Mouse (Mus musculus): ENCODE results near the gene Dnajb2. TPM values are rescaled to one million over a fixed set of nuclear protein-coding genes. Genes with fewer than 3 reads are reported as not detected.

Dnajb2 gene
- polyA plus RNA-seq, 2 experiments: 12.5 to 21.1 TPM

- TF ChIP-seq EP300 (IDR thresholded peaks at IDR 0.05; ENCODE audit: low read depth) (no peak), CTCF (IDR thresholded peaks at IDR 0.05; ENCODE audit: low read depth) (no peak)
- WGBS (ENCODE audit: insufficient replicate concordance): 27% methylated on average over 6 of the region's 6 CpGs
- no peak overlapping the region for H3K9ac ChIP-seq (replicated peaks)
- H3K27me3 ChIP-seq (ENCODE audit: control insufficient read depth, insufficient read depth, low read length): peaks cover 15% of the 10 kb centered on the region
- H3K36me3 ChIP-seq (replicated peaks; ENCODE audit: control insufficient read depth, insufficient read depth, low read depth): no peaks in the 10 kb centered on the region
- no peak for ATAC-seq (ENCODE audit: insufficient read depth)
- no peak for DNase-seq (ENCODE audit: low read depth in 3 of 3, low spot score in 3 of 3)
- no peak overlapping the region for H3K4me3 ChIP-seq (ENCODE audit: insufficient read depth in 1 of 2, low read depth in 2 of 2, low read length in 2 of 2)
- no peak overlapping the region for H3K27ac ChIP-seq
- no peaks in the 10 kb centered on the region for H3K9me3 ChIP-seq (ENCODE audit: control insufficient read depth, low read length)
- H3K4me1 ChIP-seq (replicated peaks; ENCODE audit: control insufficient read depth in 2 of 2, insufficient read depth in 2 of 2, low read length in 1 of 2): peaks cover 5 to 19% of the 10 kb centered on the region in 2 experiments; a peak in 3 of 4 replicates
- H3K4me2 ChIP-seq (ENCODE audit: low read depth): no peak overlapping the region
These were observed 12.7 kb upstream of the Dnajb2 start for GRCm38 (mm10) chr1:75223532-75223931.

- H3K4me1 ChIP-seq (replicated peaks; ENCODE audit: control insufficient read depth in 2 of 2, insufficient read depth in 2 of 2, low read length in 1 of 2): peaks cover 17 to 36% of the 10 kb centered on the region in 2 experiments
- no peak overlapping the region for H3K4me2 ChIP-seq (ENCODE audit: low read depth)
- WGBS (ENCODE audit: insufficient replicate concordance): 22% methylated on average over 3 of the region's 3 CpGs
These were observed 10.7 kb upstream of the Dnajb2 start for GRCm38 (mm10) chr1:75225473-75225872.

GRCm38 (mm10) chr1:75226138-75226537 is 10.1 kb upstream of the Dnajb2 start:
- H3K9ac ChIP-seq (replicated peaks): no peak overlapping the region
- no peak overlapping the region for H3K4me2 ChIP-seq (ENCODE audit: low read depth)
- H3K4me1 ChIP-seq (replicated peaks; ENCODE audit: control insufficient read depth in 2 of 2, insufficient read depth in 2 of 2, low read length in 1 of 2): peaks cover 21 to 42% of the 10 kb centered on the region in 2 experiments
- TF ChIP-seq CTCF (IDR thresholded peaks at IDR 0.05; ENCODE audit: low read depth): no peak
- TF ChIP-seq EP300 (IDR thresholded peaks at IDR 0.05; ENCODE audit: low read depth): no peak
- no peaks in the 10 kb centered on the region for H3K36me3 ChIP-seq (replicated peaks; ENCODE audit: control insufficient read depth, insufficient read depth, low read depth)
- 42% methylated on average over 2 of the region's 2 CpGs for WGBS (ENCODE audit: insufficient replicate concordance)
- no peaks in the 10 kb centered on the region for H3K9me3 ChIP-seq (ENCODE audit: control insufficient read depth, low read length)
- ATAC-seq (ENCODE audit: insufficient read depth) (no peak), DNase-seq (ENCODE audit: low read depth in 3 of 3, low spot score in 3 of 3) (no peak)
- no peaks in the 10 kb centered on the region for H3K27me3 ChIP-seq (ENCODE audit: control insufficient read depth, insufficient read depth, low read length)
- no peak overlapping the region for H3K4me3 ChIP-seq (ENCODE audit: insufficient read depth in 1 of 2, low read depth in 2 of 2, low read length in 2 of 2)
- no peak overlapping the region for H3K27ac ChIP-seq

More at GRCm38 (mm10) chr1:75225473-75225872, 10.7 kb upstream of the Dnajb2 start:
- no peak for ATAC-seq (ENCODE audit: insufficient read depth)
- Histone ChIP-seq H3K9me3 (ENCODE audit: control insufficient read depth, low read length) (no peaks in the 10 kb centered on the region), H3K27ac (no peak overlapping the region), H3K4me3 (ENCODE audit: insufficient read depth in 1 of 2, low read depth in 2 of 2, low read length in 2 of 2) (no peak overlapping the region), H3K9ac (replicated peaks) (no peak overlapping the region), H3K27me3 (ENCODE audit: control insufficient read depth, insufficient read depth, low read length) (peaks cover 5% of the 10 kb centered on the region), H3K36me3 (replicated peaks; ENCODE audit: control insufficient read depth, insufficient read depth, low read depth) (no peaks in the 10 kb centered on the region)
- DNase-seq (ENCODE audit: low read depth in 3 of 3, low spot score in 3 of 3): no peak
- no peak for TF ChIP-seq EP300 (IDR thresholded peaks at IDR 0.05; ENCODE audit: low read depth)
- TF ChIP-seq CTCF (IDR thresholded peaks at IDR 0.05; ENCODE audit: low read depth): no peak

DNA sequence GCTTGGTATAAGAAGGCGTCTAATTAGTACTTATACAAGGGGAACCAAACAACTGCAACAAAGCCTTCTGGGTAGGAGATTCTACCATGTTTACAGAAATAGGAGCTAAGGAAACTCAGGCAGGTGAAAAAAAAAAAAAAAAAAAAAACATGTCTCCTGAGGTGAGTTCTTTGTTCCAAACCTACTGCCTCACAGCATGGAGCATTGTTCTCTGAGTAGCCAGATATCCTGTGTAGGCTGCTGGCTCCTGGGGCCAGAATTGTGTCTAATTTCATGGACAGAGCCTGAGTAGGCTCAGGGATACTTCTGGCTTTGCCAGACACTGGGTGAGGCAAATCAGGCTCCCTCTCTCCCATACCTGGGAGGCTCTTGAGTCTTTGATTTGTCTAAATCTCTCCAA is 8.6 kb upstream of the Dnajb2 start:
- H3K9me3 ChIP-seq (ENCODE audit: control insufficient read depth, low read length): no peaks in the 10 kb centered on the region
- no peak overlapping the region for H3K4me3 ChIP-seq (ENCODE audit: insufficient read depth in 1 of 2, low read depth in 2 of 2, low read length in 2 of 2)
- 85% methylated on average over 1 of the region's 1 CpGs for WGBS (ENCODE audit: insufficient replicate concordance)
- no peak overlapping the region for H3K9ac ChIP-seq (replicated peaks)
- H3K36me3 ChIP-seq (replicated peaks; ENCODE audit: control insufficient read depth, insufficient read depth, low read depth): no peaks in the 10 kb centered on the region
- H3K27me3 ChIP-seq (ENCODE audit: control insufficient read depth, insufficient read depth, low read length): no peaks in the 10 kb centered on the region
- no peak overlapping the region for H3K27ac ChIP-seq
- ATAC-seq (ENCODE audit: insufficient read depth): no peak
- no peak for DNase-seq (ENCODE audit: low read depth in 3 of 3, low spot score in 3 of 3)
- peaks cover 29 to 51% of the 10 kb centered on the region in 2 experiments for H3K4me1 ChIP-seq (replicated peaks; ENCODE audit: control insufficient read depth in 2 of 2, insufficient read depth in 2 of 2, low read length in 1 of 2)
- H3K4me2 ChIP-seq (ENCODE audit: low read depth): no peak overlapping the region
- TF ChIP-seq EP300 (IDR thresholded peaks at IDR 0.05; ENCODE audit: low read depth) (no peak), CTCF (IDR thresholded peaks at IDR 0.05; ENCODE audit: low read depth) (no peak)

- peak in 1 of 3 experiments; percentile 55 for DNase-seq (ENCODE audit: low read depth in 3 of 3, low spot score in 3 of 3)
- no peaks in the 10 kb centered on the region for H3K9me3 ChIP-seq (ENCODE audit: control insufficient read depth, low read length)
- H3K4me1 ChIP-seq (replicated peaks; ENCODE audit: control insufficient read depth in 2 of 2, insufficient read depth in 2 of 2, low read length in 1 of 2): peaks cover 29 to 52% of the 10 kb centered on the region in 2 experiments
- 23% methylated on average over 4 of the region's 4 CpGs for WGBS (ENCODE audit: insufficient replicate concordance)
- no peaks in the 10 kb centered on the region for H3K27me3 ChIP-seq (ENCODE audit: control insufficient read depth, insufficient read depth, low read length)
- H3K4me2 ChIP-seq (ENCODE audit: low read depth): peak overlapping the region; percentile 47
- peak overlapping the region; percentile 81 for H3K27ac ChIP-seq
- H3K4me3 ChIP-seq (ENCODE audit: insufficient read depth in 1 of 2, low read depth in 2 of 2, low read length in 2 of 2): no peak overlapping the region
- H3K9ac ChIP-seq (replicated peaks): no peak overlapping the region; the same call in 1 of the 2 replicates
- peak; percentile 88 for ATAC-seq (ENCODE audit: insufficient read depth)
- TF ChIP-seq CTCF (IDR thresholded peaks at IDR 0.05; ENCODE audit: low read depth): no peak
- peak; percentile 65 for TF ChIP-seq EP300 (IDR thresholded peaks at IDR 0.05; ENCODE audit: low read depth)
- H3K36me3 ChIP-seq (replicated peaks; ENCODE audit: control insufficient read depth, insufficient read depth, low read depth): no peaks in the 10 kb centered on the region
These were observed 7.0 kb upstream of the Dnajb2 start for GRCm38 (mm10) chr1:75229158-75229557.

All from liver, embryonic 14.5 days (tissue).